Mouse (Mus musculus) adrenal gland, adult 2 months (tissue): Measurements from ENCODE around the gene Prl7a1. TPM values are rescaled to one million over a fixed set of nuclear protein-coding genes. Genes with fewer than 3 reads are reported as not detected.

ENCODE experiments used
- DNase-seq: peaks from one replicate; pipeline ENCODE4 v3.0.0; 2021
- long read RNA-seq: library from polyadenylated mRNA; stranded (forward); transcript quantifications from one replicate; pipeline ENCODE4 v2.0.0, GENCODE M21; 2021
- polyA plus RNA-seq: library from polyadenylated mRNA; depleted of rRNA; stranded (reverse); fragments of >200 nt; gene quantifications from 2 replicates; pipeline ENCODE4 v1.2.3, GENCODE M21; 2012; rRNA removed
- total RNA-seq, 2 experiments: library from RNA; stranded (reverse); gene quantifications; 2 replicates each; pipeline ENCODE4 v1.2.3; 2021

Gene Prl7a1
- total RNA-seq (not detected), polyA plus RNA-seq (not detected in 2 replicates)
- long read RNA-seq: 0 reads

DNA sequence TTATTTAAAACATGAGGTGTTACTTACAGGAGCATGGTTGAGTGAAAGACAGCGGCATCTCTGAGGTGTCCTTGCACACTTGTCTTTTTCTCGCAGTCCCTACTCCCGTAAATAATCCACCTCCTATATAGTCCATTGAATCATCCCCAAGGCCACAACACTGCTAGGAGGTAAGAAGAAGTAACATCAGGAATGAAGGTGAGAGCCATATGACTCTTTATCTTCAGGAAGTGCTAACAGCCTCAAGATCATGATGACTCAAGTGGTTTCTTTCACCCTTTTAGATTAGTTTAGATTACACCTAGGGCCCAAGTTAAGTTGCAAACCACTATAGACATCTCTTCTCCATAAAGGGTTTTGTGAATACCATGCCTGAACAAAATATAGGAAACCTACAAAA lies at the start of gene Prl7a1:
Gene Prl7a1, minus strand, starts transcription at position 101 of the 400 bp plus-strand sequence.
- no peak for DNase-seq

DNA sequence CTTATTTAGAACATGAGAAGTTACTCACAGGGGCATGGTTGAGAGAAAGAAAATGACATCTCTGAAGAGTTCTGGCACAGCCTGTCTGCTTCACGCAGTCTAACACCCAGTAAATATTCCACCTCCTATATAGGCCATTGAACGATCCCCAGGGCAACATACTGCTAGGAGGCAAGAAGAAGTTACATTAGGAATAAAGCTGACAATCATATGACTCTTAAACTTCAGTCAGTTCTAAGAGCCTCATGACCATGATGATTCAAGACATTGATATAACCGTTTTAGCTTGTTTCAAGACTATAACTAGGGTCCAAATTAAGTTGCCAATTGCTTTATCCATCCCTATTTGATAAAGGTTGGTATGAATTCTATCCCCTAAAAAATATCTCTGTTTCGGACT lies 25.6 kb upstream of the Prl7a1 start, which contains the start of gene Prl7a2:
Gene Prl7a2, minus strand, starts transcription at position 101 of the 400 bp plus-strand sequence.
- DNase-seq: no peak

DNA sequence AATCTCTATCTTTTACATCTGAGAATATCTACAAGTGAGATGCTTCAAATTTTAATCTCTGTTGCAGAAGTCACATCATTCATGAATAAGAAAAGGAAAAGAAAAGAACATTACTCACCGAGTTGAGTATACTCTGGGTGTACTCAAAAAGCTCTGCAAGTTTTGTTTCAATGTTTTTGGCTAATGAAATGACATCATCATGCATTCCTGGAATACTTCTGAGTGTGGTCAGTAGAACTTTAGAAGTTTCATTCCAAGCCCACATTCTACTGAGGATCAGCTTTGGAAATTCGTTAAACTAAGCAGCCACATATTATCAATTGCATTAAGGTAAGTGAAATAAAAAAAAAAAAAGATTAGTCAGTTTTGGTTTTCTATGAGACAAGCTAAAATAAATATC lies 18.5 kb upstream of the Prl7a1 start:
- DNase-seq: no peak

DNA sequence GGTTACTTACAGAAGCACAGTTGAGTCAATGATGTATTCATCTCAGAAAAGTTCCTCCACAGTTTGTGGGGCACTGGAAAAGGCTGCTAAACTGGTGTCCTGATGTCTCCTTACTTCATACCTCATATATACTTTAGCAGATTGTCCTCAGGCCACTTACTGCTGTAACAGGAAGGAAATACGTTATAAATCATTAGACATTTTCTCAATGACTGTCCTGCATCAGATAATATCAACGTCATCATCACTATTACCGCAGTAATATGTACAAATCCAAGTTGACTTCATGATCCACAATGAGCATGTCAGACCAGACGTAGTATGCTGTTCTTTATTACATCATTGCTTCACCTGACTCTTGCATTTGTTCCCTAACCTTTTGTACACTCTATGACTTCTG lies 31.8 kb downstream of the Prl7a1 start, which contains the start of gene Prl7b1:
Gene Prl7b1, minus strand, starts transcription at position 101 of the 400 bp plus-strand sequence.
- DNase-seq: no peak

Other genes with a start within 250 kb of the Prl7a1 start
- gene Prl8a6, start 203.8 kb downstream of the Prl7a1 start, total RNA-seq: not detected
- not detected in 2 replicates for gene Prl8a6, start 203.8 kb downstream of the Prl7a1 start, polyA plus RNA-seq
- not detected for gene Prl8a8, start 129.3 kb downstream of the Prl7a1 start, total RNA-seq
- gene Prl8a8, start 129.3 kb downstream of the Prl7a1 start, polyA plus RNA-seq: not detected in 2 replicates
- not detected for gene Prl8a9, start 77.9 kb downstream of the Prl7a1 start, total RNA-seq
- not detected in 2 replicates for gene Prl8a9, start 77.9 kb downstream of the Prl7a1 start, polyA plus RNA-seq
- not detected for gene Prl8a1, start 60.3 kb downstream of the Prl7a1 start, total RNA-seq
- gene Prl8a1, start 60.3 kb downstream of the Prl7a1 start, polyA plus RNA-seq: not detected in 2 replicates
- not detected for gene Prl7b1, start 31.9 kb downstream of the Prl7a1 start, total RNA-seq
- not detected in 2 replicates for gene Prl7b1, start 31.9 kb downstream of the Prl7a1 start, polyA plus RNA-seq
- gene Prl7a2, start 25.5 kb upstream of the Prl7a1 start, total RNA-seq: not detected
- gene Prl7a2, start 25.5 kb upstream of the Prl7a1 start, polyA plus RNA-seq: not detected in 2 replicates
- gene Prl7d1, start 74.2 kb upstream of the Prl7a1 start, total RNA-seq: not detected
- not detected in 2 replicates for gene Prl7d1, start 74.2 kb upstream of the Prl7a1 start, polyA plus RNA-seq
- not detected for gene Prl7c1, start 138.3 kb upstream of the Prl7a1 start, total RNA-seq
- gene Prl7c1, start 138.3 kb upstream of the Prl7a1 start, polyA plus RNA-seq: not detected in 2 replicates
- not detected for gene Prl2a1, start 159.2 kb upstream of the Prl7a1 start, total RNA-seq
- not detected in 2 replicates for gene Prl2a1, start 159.2 kb upstream of the Prl7a1 start, polyA plus RNA-seq
- not detected for gene Prl2c1, start 206.8 kb upstream of the Prl7a1 start, total RNA-seq
- gene Prl2c1, start 206.8 kb upstream of the Prl7a1 start, polyA plus RNA-seq: not detected in 2 replicates